Mouse (Mus musculus) hindbrain, embryonic 13.5 days (tissue): ENCODE data around the gene Il11ra1. TPM values are rescaled to one million over a fixed set of nuclear protein-coding genes. Genes with fewer than 3 reads are reported as not detected.
A peak's percentile ranks its signal among the peaks of the same experiment; 100 is the strongest.

Experiments used
- ATAC-seq: fragments of 200-750 bp; cut with Nextera tagmentation; 2 replicates; pipeline ENCODE4 v1.8.0; 2017; ENCODE audit warnings: moderate TSS enrichment; ENCODE audit not compliant: low FRiP score
- H3K27ac ChIP-seq: fragments of 300-500 bp; sonication (generic); 2 replicates; pipeline ENCODE4 v1.5.1; 2015; ENCODE audit warnings: inconsistent platforms, mild to moderate bottlenecking, moderate library complexity
- H3K27me3 ChIP-seq: fragments of 300-500 bp; sonication (generic); 2 replicates; pipeline ENCODE4 v1.6.1; 2015; ENCODE audit warnings: mild to moderate bottlenecking, inconsistent platforms
- H3K36me3 ChIP-seq: fragments of 300-500 bp; sonication (generic); 2 replicates; pipeline ENCODE4 v1.6.1; 2015; ENCODE audit warnings: mild to moderate bottlenecking, inconsistent platforms
- H3K4me1 ChIP-seq: fragments of 300-500 bp; sonication (generic); replicated peaks from 2 replicates; pipeline ENCODE4 v1.6.1; 2015; ENCODE audit warnings: inconsistent platforms
- H3K4me2 ChIP-seq: fragments of 300-500 bp; sonication (generic); 2 replicates; pipeline ENCODE4 v1.6.1; 2015; ENCODE audit warnings: inconsistent platforms, mild to moderate bottlenecking, moderate library complexity
- H3K4me3 ChIP-seq: fragments of 300-500 bp; sonication (generic); 2 replicates; pipeline ENCODE4 v1.5.1; 2015; ENCODE audit warnings: mild to moderate bottlenecking, inconsistent platforms
- H3K9ac ChIP-seq: fragments of 300-500 bp; sonication (generic); 2 replicates; pipeline ENCODE4 v1.6.1; 2015; ENCODE audit warnings: mild to moderate bottlenecking, inconsistent platforms
- H3K9me3 ChIP-seq: fragments of 300-500 bp; sonication (generic); 2 replicates; pipeline ENCODE4 v1.6.1; 2016; ENCODE audit warnings: inconsistent platforms
- WGBS: fragments of 180-500 bp; shearing (Covaris S2); methylation state at CpG from one replicate; pipeline ENCODE4 v1.1.7; 2015; 5-methylcytosine and 5-hydroxymethylcytosine counted together
- polyA plus RNA-seq: library from polyadenylated mRNA; unstranded; fragments of >200 nt; fragmentation: Nextera tagmentation; extraction: Ambion mirVana; gene quantifications from 2 replicates; pipeline ENCODE4 v1.2.1, GENCODE M21; 2015

The Il11ra1 gene
- polyA plus RNA-seq, 1 experiment from 2014 or later: 47.6 TPM

GRCm38 (mm10) chr4:41740380-41741157, 40.8 kb downstream of the Il11ra1 start:
- H3K9ac ChIP-seq: peak overlapping the region; percentile 87
- H3K4me2 ChIP-seq: peak overlapping the region; percentile 94
- peak; percentile 86 for ATAC-seq
- no peaks in the 10 kb centered on the region; the same call in 1 of the 2 replicates for H3K27me3 ChIP-seq
- peaks cover 22% of the 10 kb centered on the region for H3K4me1 ChIP-seq
- peak overlapping the region; percentile 90 for H3K27ac ChIP-seq
- H3K4me3 ChIP-seq: peak overlapping the region; percentile 76
- H3K36me3 ChIP-seq: peaks cover 11% of the 10 kb centered on the region
- WGBS: 1% methylated on average over 48 of the region's 48 CpGs
- no peaks in the 10 kb centered on the region for H3K9me3 ChIP-seq

DNA sequence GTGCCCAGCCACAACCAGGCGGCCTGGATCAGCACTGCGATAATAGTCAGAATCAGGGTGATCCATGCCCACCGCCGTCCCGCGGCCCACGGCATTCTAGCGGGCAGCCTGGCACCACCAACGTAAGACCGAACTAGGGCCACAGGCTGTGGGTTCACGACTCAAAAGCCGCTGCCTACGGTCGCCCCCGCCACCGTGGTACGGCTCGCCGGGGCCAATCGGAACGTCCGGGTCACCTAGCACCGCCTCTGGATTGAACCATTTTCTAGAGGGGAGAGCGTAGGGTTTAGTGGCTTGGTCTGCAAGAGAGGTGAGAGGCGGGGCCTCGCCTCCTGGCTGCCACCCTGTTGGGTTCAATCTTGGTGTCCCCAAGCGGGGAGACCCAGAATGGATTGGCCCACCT, 41.4 kb downstream of the Il11ra1 start:
- peaks cover 4% of the 10 kb centered on the region; the same call in 1 of the 2 replicates for H3K9me3 ChIP-seq
- peak overlapping the region; percentile 94 for H3K4me2 ChIP-seq
- H3K4me3 ChIP-seq: peak overlapping the region; percentile 76
- ATAC-seq: peak; percentile 96
- peaks cover 22% of the 10 kb centered on the region for H3K4me1 ChIP-seq
- under 1% methylated on average over 27 of the region's 27 CpGs for WGBS
- H3K9ac ChIP-seq: peak overlapping the region; percentile 87
- peaks cover 12% of the 10 kb centered on the region for H3K36me3 ChIP-seq
- peak overlapping the region; percentile 90 for H3K27ac ChIP-seq
- H3K27me3 ChIP-seq: no peaks in the 10 kb centered on the region; the same call in 1 of the 2 replicates

DNA sequence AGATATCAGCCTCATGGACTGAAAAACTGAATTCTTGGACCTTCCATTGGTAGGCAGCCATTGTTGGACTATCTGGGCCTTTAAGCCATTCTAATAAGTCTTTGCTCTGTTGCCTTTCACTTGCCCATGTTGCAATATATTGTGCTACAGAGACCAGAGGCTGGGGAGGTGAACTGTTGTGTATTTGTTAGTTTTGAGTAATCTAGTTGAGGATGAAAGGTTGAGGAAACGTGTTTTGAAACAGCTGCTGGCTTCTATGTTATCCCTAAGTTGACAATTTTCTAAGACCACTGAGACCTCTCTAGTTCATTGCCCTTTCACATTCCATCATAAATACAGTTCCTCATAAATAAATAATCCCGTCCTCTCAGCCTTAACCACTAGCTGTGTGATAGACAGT, 44.3 kb downstream of the Il11ra1 start:
- H3K4me2 ChIP-seq: no peak overlapping the region
- H3K36me3 ChIP-seq: peaks cover 4% of the 10 kb centered on the region
- no peak overlapping the region for H3K27ac ChIP-seq
- peaks cover 12% of the 10 kb centered on the region for H3K9me3 ChIP-seq
- H3K4me3 ChIP-seq: no peak overlapping the region
- H3K4me1 ChIP-seq: peaks cover 21% of the 10 kb centered on the region
- ATAC-seq: no peak
- 82% methylated on average over 2 of the region's 2 CpGs for WGBS
- H3K9ac ChIP-seq: no peak overlapping the region
- peaks cover 4% of the 10 kb centered on the region; the same call in 1 of the 2 replicates for H3K27me3 ChIP-seq

- no peak overlapping the region for H3K4me3 ChIP-seq
- 81% methylated on average over 1 of the region's 1 CpGs for WGBS
- no peak for ATAC-seq
- H3K9ac ChIP-seq: no peak overlapping the region
- H3K4me2 ChIP-seq: no peak overlapping the region
- peaks cover 12% of the 10 kb centered on the region for H3K9me3 ChIP-seq
- peaks cover 4% of the 10 kb centered on the region; the same call in 1 of the 2 replicates for H3K27me3 ChIP-seq
- H3K4me1 ChIP-seq: peaks cover 12% of the 10 kb centered on the region
- peaks cover 3% of the 10 kb centered on the region; the same call in 1 of the 2 replicates for H3K36me3 ChIP-seq
- H3K27ac ChIP-seq: no peak overlapping the region
Measured at GRCm38 (mm10) chr4:41745021-41745420, 45.2 kb downstream of the Il11ra1 start.

GRCm38 (mm10) chr4:41754797-41755337, 55.1 kb downstream of the Il11ra1 start, which contains the start of gene Galt:
TSS of gene Galt (plus strand) at chr4:41755228.
- H3K4me2 ChIP-seq: peak within 1 kb of the TSS; percentile 97
- 14% methylated on average over 14 of the region's 14 CpGs for WGBS
- peak within 1 kb of the TSS; percentile 72 for H3K4me3 ChIP-seq
- H3K9ac ChIP-seq: peak within 1 kb of the TSS; percentile 85
- ATAC-seq: peak; percentile 69
- no peaks in the 10 kb centered on the region for H3K9me3 ChIP-seq
- peak within 1 kb of the TSS; percentile 87 for H3K27ac ChIP-seq
- H3K36me3 ChIP-seq: peaks cover 7% of the 10 kb centered on the region
- 0 out of 2 replicates have a peak, but pooled peaks cover 5% of the 10 kb centered on the region for H3K27me3 ChIP-seq
- peaks cover 17% of the 10 kb centered on the region for H3K4me1 ChIP-seq

- Histone ChIP-seq H3K36me3 (peaks cover 7% of the 10 kb centered on the region), H3K9me3 (no peaks in the 10 kb centered on the region), H3K27ac (peak within 1 kb of the TSS; percentile 87), H3K4me3 (peak within 1 kb of the TSS; percentile 72), H3K4me1 (peaks cover 24% of the 10 kb centered on the region), H3K4me2 (peak within 1 kb of the TSS; percentile 97), H3K9ac (peak within 1 kb of the TSS; percentile 85), H3K27me3 (0 out of 2 replicates have a peak, but pooled peaks cover 5% of the 10 kb centered on the region)
- peak; percentile 73 for ATAC-seq
- under 1% methylated on average over 57 of the region's 57 CpGs for WGBS
Measured at GRCm38 (mm10) chr4:41755338-41756305, 55.8 kb downstream of the Il11ra1 start, which contains the start of gene Sigmar1. TSS of gene Sigmar1 (minus strand) at chr4:41756157.

- Histone ChIP-seq H3K27ac (0 out of 2 replicates have a peak overlapping the region, but pooled peaks have one; percentile 87), H3K9ac (peak overlapping the region; percentile 85), H3K4me2 (peak overlapping the region; percentile 97), H3K36me3 (peaks cover 7% of the 10 kb centered on the region), H3K27me3 (0 out of 2 replicates have a peak, but pooled peaks cover 5% of the 10 kb centered on the region), H3K4me3 (peak overlapping the region; percentile 72), H3K9me3 (no peaks in the 10 kb centered on the region), H3K4me1 (peaks cover 32% of the 10 kb centered on the region)
- 0 out of 2 replicates have a peak, but pooled peaks have one; percentile 1 for ATAC-seq
- WGBS: 78% methylated on average over 8 of the region's 8 CpGs
Measured at GRCm38 (mm10) chr4:41756440-41756839, 56.7 kb downstream of the Il11ra1 start.

DNA sequence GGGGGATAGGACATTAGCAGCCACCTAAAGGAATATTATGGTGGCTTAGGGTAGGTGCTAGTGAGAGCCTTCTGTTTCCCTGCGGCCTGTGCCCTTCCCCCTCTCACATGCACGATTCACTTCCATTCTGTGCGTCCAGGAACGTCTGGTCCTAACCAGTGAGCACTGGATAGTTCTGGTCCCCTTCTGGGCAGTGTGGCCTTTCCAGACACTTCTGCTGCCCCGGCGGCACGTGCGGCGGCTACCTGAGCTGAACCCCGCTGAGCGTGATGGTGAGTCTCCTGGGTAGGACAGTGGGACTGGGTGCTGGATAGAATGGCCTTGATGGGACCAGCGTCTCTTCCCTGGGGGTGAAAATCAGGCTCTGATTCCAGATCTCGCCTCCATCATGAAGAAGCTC, 57.5 kb downstream of the Il11ra1 start:
- ATAC-seq: no peak
- Histone ChIP-seq H3K4me1 (peaks cover 41% of the 10 kb centered on the region), H3K9ac (no peak overlapping the region), H3K27ac (no peak overlapping the region), H3K4me2 (no peak overlapping the region), H3K9me3 (no peaks in the 10 kb centered on the region), H3K4me3 (no peak overlapping the region), H3K27me3 (no peaks in the 10 kb centered on the region), H3K36me3 (peaks cover 7% of the 10 kb centered on the region)
- WGBS: 90% methylated on average over 13 of the region's 13 CpGs

GRCm38 (mm10) chr4:41758021-41758420, 58.2 kb downstream of the Il11ra1 start:
- H3K4me1 ChIP-seq: peaks cover 47% of the 10 kb centered on the region
- H3K4me3 ChIP-seq: no peak overlapping the region
- H3K27me3 ChIP-seq: no peaks in the 10 kb centered on the region
- no peak for ATAC-seq
- H3K4me2 ChIP-seq: no peak overlapping the region
- H3K36me3 ChIP-seq: peaks cover 7% of the 10 kb centered on the region
- WGBS: 88% methylated on average over 11 of the region's 11 CpGs
- no peaks in the 10 kb centered on the region for H3K9me3 ChIP-seq
- no peak overlapping the region for H3K9ac ChIP-seq
- H3K27ac ChIP-seq: no peak overlapping the region

DNA sequence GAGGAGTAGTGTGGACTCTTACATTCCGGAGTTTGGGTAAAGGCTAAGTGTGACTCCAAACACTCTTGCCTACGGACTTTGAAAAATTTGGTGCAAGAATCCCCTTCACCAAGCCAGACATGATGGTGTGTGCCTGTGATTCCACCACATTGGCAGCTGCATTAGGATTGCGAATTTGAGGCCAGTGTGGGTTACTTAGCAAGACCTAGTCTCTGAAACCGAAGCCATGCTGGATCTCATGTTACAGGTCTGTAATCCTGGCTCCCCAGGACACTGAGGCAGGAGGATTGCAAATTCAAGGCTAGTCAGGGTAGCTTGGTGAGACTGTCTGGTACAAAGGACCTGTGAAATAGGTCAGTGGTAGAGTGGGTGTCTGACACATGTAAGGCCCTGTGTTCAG, 58.9 kb downstream of the Il11ra1 start:
- H3K4me1 ChIP-seq: peaks cover 47% of the 10 kb centered on the region

GRCm38 (mm10) chr4:41759206-41759605, 59.4 kb downstream of the Il11ra1 start:
- H3K36me3 ChIP-seq: peaks cover 7% of the 10 kb centered on the region
- H3K27ac ChIP-seq: no peak overlapping the region
- H3K9ac ChIP-seq: peak overlapping the region; percentile 36; the same call in 1 of the 2 replicates
- no peak for ATAC-seq
- H3K4me1 ChIP-seq: peaks cover 47% of the 10 kb centered on the region
- no peaks in the 10 kb centered on the region for H3K27me3 ChIP-seq
- no peak overlapping the region for H3K4me3 ChIP-seq
- no peak overlapping the region for H3K4me2 ChIP-seq
- no peaks in the 10 kb centered on the region for H3K9me3 ChIP-seq
- 85% methylated on average over 9 of the region's 9 CpGs for WGBS

More for the DNA sequence above, 58.9 kb downstream of the Il11ra1 start:
- no peaks in the 10 kb centered on the region for H3K9me3 ChIP-seq
- 94% methylated on average over 4 of the region's 4 CpGs for WGBS
- no peak overlapping the region for H3K27ac ChIP-seq
- H3K9ac ChIP-seq: peak overlapping the region; percentile 36; the same call in 1 of the 2 replicates
- H3K36me3 ChIP-seq: peaks cover 7% of the 10 kb centered on the region
- H3K27me3 ChIP-seq: no peaks in the 10 kb centered on the region
- no peak overlapping the region for H3K4me3 ChIP-seq
- no peak for ATAC-seq
- no peak overlapping the region for H3K4me2 ChIP-seq
